Comparison of ENCODE assay signal across 14 mouse cellular contexts in genomic region chr7:132298412-132298990, GRCm38 (mm10).
"Had no signal": no experiment of that assay in that cellular context is flagged by ENCODE, and none has a peak within 500 bp of the region (broad histone marks: within the 10 kb centered on the region; RNA-seq: fewer than 3 reads in every experiment).

No protein-coding gene starts in this region.

- H3K4me3 ChIP-seq: layer of hippocampus, adult 2 months; limb, embryonic 13.5 days; midbrain, embryonic 10.5 days; myocyte had no signal

- H3K27ac ChIP-seq: layer of hippocampus, adult 2 months; limb, embryonic 13.5 days; liver, embryonic 14.5 days; midbrain, embryonic 10.5 days; stomach, postnatal 0 days had no signal

- DNase-seq: kidney, adult 2 months; kidney, postnatal 4 days; lung, adult 2 months; lung, postnatal 4 days; midbrain, embryonic 14.5 days; thymus, adult 18-20 months; thymus, postnatal 14 days had no signal

- H3K4me2 ChIP-seq: limb, embryonic 13.5 days had no signal

- H3K9ac ChIP-seq: limb, embryonic 13.5 days; liver, embryonic 14.5 days had no signal

- ATAC-seq: lung, postnatal 0 days had no signal

- H3K9me3 ChIP-seq: limb, embryonic 13.5 days; midbrain, embryonic 10.5 days had no signal

- H3K36me3 ChIP-seq: limb, embryonic 13.5 days; midbrain, embryonic 10.5 days had no signal

- H3K27me3 ChIP-seq: limb, embryonic 13.5 days had no signal
